Mouse (Mus musculus) CD4-positive helper T cell, adult 2 months (primary cell): ENCODE results near the gene Etv4.

Experiments used
- DNase-seq: peaks from one replicate; pipeline ENCODE4 v3.0.0-alpha.2; 2012; ENCODE audit warnings: low read depth, missing footprints, low spot score

Gene Etv4

GRCm38 (mm10) chr11:101786651-101787050, 1.5 kb upstream of the Etv4 start:
- DNase-seq: no peak

GRCm38 (mm10) chr11:101785852-101786205, 658 bp upstream of the Etv4 start:
- no peak for DNase-seq

- DNase-seq: no peak
Observed at GRCm38 (mm10) chr11:101784488-101785142, 556 bp downstream of the Etv4 start.

- no peak for DNase-seq
Observed at GRCm38 (mm10) chr11:101784072-101784471, 1.1 kb downstream of the Etv4 start.

- no peak for DNase-seq
Observed at GRCm38 (mm10) chr11:101783584-101783983, 1.6 kb downstream of the Etv4 start.

- DNase-seq: no peak
Observed at GRCm38 (mm10) chr11:101783135-101783534, 2.0 kb downstream of the Etv4 start.

- DNase-seq: no peak
Observed at GRCm38 (mm10) chr11:101776846-101777245, 8.3 kb downstream of the Etv4 start.

GRCm38 (mm10) chr11:101772449-101772848, 12.7 kb downstream of the Etv4 start:
- no peak for DNase-seq

GRCm38 (mm10) chr11:101772027-101772426, 13.1 kb downstream of the Etv4 start:
- DNase-seq: no peak

GRCm38 (mm10) chr11:101770266-101770665, 14.9 kb downstream of the Etv4 start:
- DNase-seq: no peak

- DNase-seq: no peak
Observed at GRCm38 (mm10) chr11:101768721-101769120, 16.4 kb downstream of the Etv4 start.

- no peak for DNase-seq
Observed at GRCm38 (mm10) chr11:101767326-101767725, 17.8 kb downstream of the Etv4 start.

GRCm38 (mm10) chr11:101764546-101764945, 20.6 kb downstream of the Etv4 start:
- DNase-seq: no peak

- DNase-seq: peak; percentile 61
Observed at GRCm38 (mm10) chr11:101763723-101764122, 21.4 kb downstream of the Etv4 start.

GRCm38 (mm10) chr11:101759530-101759929, 25.6 kb downstream of the Etv4 start:
- no peak for DNase-seq

GRCm38 (mm10) chr11:101758431-101758830, 26.7 kb downstream of the Etv4 start:
- DNase-seq: no peak

- DNase-seq: no peak
Observed at GRCm38 (mm10) chr11:101757366-101757765, 27.8 kb downstream of the Etv4 start.

GRCm38 (mm10) chr11:101756616-101757015, 28.6 kb downstream of the Etv4 start:
- no peak for DNase-seq

- no peak for DNase-seq
Observed at GRCm38 (mm10) chr11:101733596-101733995, 51.6 kb downstream of the Etv4 start.

GRCm38 (mm10) chr11:101732518-101733440, 52.4 kb downstream of the Etv4 start, which contains the start of gene Dhx8:
Gene Dhx8 (plus strand): TSS chr11:101732919.
- peak; percentile 97 for DNase-seq

- DNase-seq: no peak
Observed at GRCm38 (mm10) chr11:101729308-101729707, 55.9 kb downstream of the Etv4 start.

- no peak for DNase-seq
Observed at GRCm38 (mm10) chr11:101726765-101727164, 58.4 kb downstream of the Etv4 start.

- no peak for DNase-seq
Observed at GRCm38 (mm10) chr11:101725043-101725442, 60.1 kb downstream of the Etv4 start.
